Mouse (Mus musculus) liver, adult 2 months (tissue): ENCODE results near the gene Zdhhc4.

ENCODE experiments used
- CTCF ChIP-seq: fragments of 200-500 bp; IDR thresholded peaks from 2 replicates; pipeline ENCODE4 v1.5.1; 2011; ENCODE audit warnings: low read depth, low read length, control low read depth
- POLR2A ChIP-seq: fragments of 200-500 bp; IDR thresholded peaks from 2 replicates; pipeline ENCODE4 v1.6.1; 2011; ENCODE audit warnings: low read length, control low read depth; ENCODE audit not compliant: insufficient read depth; ENCODE audit errors: extremely low read depth

DNA sequence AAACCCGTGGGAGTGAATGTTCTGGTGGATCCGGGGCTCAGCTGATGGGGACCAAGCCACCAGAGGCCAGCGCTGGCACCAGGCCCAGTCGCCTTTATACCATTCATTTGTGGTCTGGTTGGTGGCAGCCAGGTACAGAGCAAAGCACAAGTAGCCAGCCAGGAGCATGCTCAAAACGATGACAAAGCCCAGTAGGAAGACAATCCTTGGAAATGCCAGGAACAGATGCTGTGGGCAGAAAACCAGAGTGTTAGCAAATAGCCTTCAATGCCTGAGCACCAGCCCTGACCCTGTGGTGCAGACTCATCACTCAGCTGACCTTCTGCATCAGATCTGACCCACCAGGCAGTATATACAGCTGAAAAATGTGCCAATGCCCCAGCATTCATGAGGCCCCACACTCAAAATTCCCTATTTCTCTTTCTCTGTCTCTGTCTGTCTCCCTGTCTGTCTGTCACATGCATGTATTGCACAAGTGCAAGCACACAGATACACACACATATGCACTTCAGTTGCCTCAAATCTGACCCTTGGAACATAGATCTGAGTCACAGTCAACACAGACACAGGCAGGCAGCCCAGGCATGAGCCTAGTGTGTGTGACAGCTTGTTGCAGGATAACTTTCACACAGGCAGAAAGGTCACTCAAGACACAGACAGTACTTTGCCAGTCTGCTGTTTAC is 12.3 kb downstream of the Zdhhc4 start:
- TF ChIP-seq CTCF (no peak), POLR2A (no peak)
